In the genomic region with DNA sequence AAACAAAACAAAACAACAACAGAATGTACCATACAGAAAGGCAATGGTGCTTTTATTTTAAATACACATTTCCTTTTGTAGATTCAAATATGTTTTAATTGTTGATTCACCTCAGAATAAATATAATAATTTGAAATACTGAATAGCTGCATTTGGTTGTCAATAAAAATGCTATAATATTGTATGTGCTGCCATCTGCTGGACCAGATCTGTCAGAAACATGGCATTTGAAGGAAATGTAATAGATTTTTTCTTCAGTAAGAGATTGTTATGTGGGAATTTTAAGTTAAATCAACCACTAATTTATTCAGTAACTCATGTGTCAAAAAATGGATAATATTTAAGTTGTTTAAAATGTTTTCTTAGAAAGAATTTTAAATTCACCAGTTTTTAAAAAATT, we compare ENCODE assay signal across 10 mouse cellular contexts. TPM values are rescaled to one million over a fixed set of nuclear protein-coding genes. Genes with fewer than 3 reads are reported as not detected.
DNase-seq lines count a peak whose midpoint lies in the region; ATAC-seq and TF ChIP-seq lines count a peak whose summit lies in the region.
"Had no signal": no experiment of that assay in that cellular context is flagged by ENCODE, and none has a peak within 500 bp of the region (broad histone marks: within the 10 kb centered on the region; RNA-seq: fewer than 3 reads in every experiment).

No protein-coding gene starts in this region.

- TF ChIP-seq EP300 in lung, postnatal 0 days (IDR thresholded peaks at IDR 0.05), result no peak

- no peak overlapping the region for H3K9ac ChIP-seq in hindbrain, postnatal 0 days (replicated peaks; ENCODE audit: low read length)
- no peak overlapping the region for H3K9ac ChIP-seq in lung, postnatal 0 days (replicated peaks; ENCODE audit: low read depth)
- H3K9ac ChIP-seq: kidney, embryonic 15.5 days; limb, embryonic 13.5 days had no signal

- no peak for TF ChIP-seq POLR2A in thymus, adult 2 months (IDR thresholded peaks at IDR 0.05; ENCODE audit: control insufficient read depth, extremely low read depth, insufficient read depth, low read length, poor library complexity)

- H3K9me3 ChIP-seq in hindbrain, postnatal 0 days (ENCODE audit: low read length), result no peaks in the 10 kb centered on the region
- H3K9me3 ChIP-seq in hindbrain, embryonic 10.5 days, result no peaks in the 10 kb centered on the region
- H3K9me3 ChIP-seq in lung, postnatal 0 days (ENCODE audit: low read length), result no peaks in the 10 kb centered on the region
- H3K9me3 ChIP-seq: kidney, embryonic 15.5 days; limb, embryonic 13.5 days had no signal

- peak; percentile 53 for DNase-seq in hindbrain, postnatal 0 days (ENCODE audit: low spot score)
- no peak for DNase-seq in hindbrain, embryonic 10.5 days (ENCODE audit: low spot score)
- DNase-seq in lung, postnatal 0 days (ENCODE audit: low spot score), result peak; percentile 16
- no peak for DNase-seq in lung, postnatal 10 days
- DNase-seq in MEL-GATA-1-ER (ENCODE audit: extremely low read depth, low read depth), result peak; percentile 21
- peak; percentile 29 for DNase-seq in embryo, embryonic 10.5 days (ENCODE audit: low spot score)
- DNase-seq in thymus, adult 2 months, result no peak
- DNase-seq: thymus, adult 18-20 months had no signal

- H3K4me2 ChIP-seq in hindbrain, postnatal 0 days (ENCODE audit: low read depth, low read length), result no peak overlapping the region
- no peak overlapping the region for H3K4me2 ChIP-seq in lung, postnatal 0 days (replicated peaks; ENCODE audit: low read depth, low read length)
- H3K4me2 ChIP-seq: kidney, embryonic 15.5 days; limb, embryonic 13.5 days had no signal

- peak; percentile 48 for TF ChIP-seq CTCF in hindbrain, postnatal 0 days (IDR thresholded peaks at IDR 0.05; ENCODE audit: low read depth)
- peak; percentile 41 for TF ChIP-seq CTCF in lung, postnatal 0 days (IDR thresholded peaks at IDR 0.05)
- no peak for TF ChIP-seq CTCF in thymus, adult 2 months (IDR thresholded peaks at IDR 0.05; ENCODE audit: borderline replicate concordance, control insufficient read depth, extremely low read depth, insufficient read depth, low read length, poor library complexity)

- no peaks in the 10 kb centered on the region for H3K36me3 ChIP-seq in hindbrain, postnatal 0 days (ENCODE audit: insufficient read depth, low read length)
- no peaks in the 10 kb centered on the region for H3K36me3 ChIP-seq in hindbrain, embryonic 10.5 days
- H3K36me3 ChIP-seq in lung, postnatal 0 days (ENCODE audit: insufficient read depth, low read length), result no peaks in the 10 kb centered on the region
- H3K36me3 ChIP-seq in thymus, adult 2 months (ENCODE audit: control insufficient read depth, insufficient read depth, low read length), result no peaks in the 10 kb centered on the region
- H3K36me3 ChIP-seq: kidney, embryonic 15.5 days; limb, embryonic 13.5 days had no signal

- ATAC-seq in hindbrain, postnatal 0 days, result no peak
- no peak for ATAC-seq in lung, postnatal 0 days

- H3K27ac ChIP-seq in hindbrain, postnatal 0 days, result no peak overlapping the region
- H3K27ac ChIP-seq in hindbrain, embryonic 10.5 days, result no peak overlapping the region
- no peak overlapping the region for H3K27ac ChIP-seq in lung, postnatal 0 days (ENCODE audit: low read length)
- no peak overlapping the region for H3K27ac ChIP-seq in thymus, adult 2 months (ENCODE audit: control insufficient read depth, insufficient read depth, low read length)
- H3K27ac ChIP-seq: kidney, embryonic 15.5 days; limb, embryonic 13.5 days had no signal

- H3K4me3 ChIP-seq in hindbrain, postnatal 0 days (ENCODE audit: low read length), result no peak overlapping the region
- H3K4me3 ChIP-seq in hindbrain, embryonic 10.5 days, result no peak overlapping the region
- H3K4me3 ChIP-seq in lung, postnatal 0 days (ENCODE audit: low read depth, low read length), result no peak overlapping the region
- H3K4me3 ChIP-seq in thymus, adult 2 months (ENCODE audit: control insufficient read depth, insufficient read depth, low read length), result no peak overlapping the region
- H3K4me3 ChIP-seq: kidney, embryonic 15.5 days; limb, embryonic 13.5 days had no signal

- H3K27me3 ChIP-seq in hindbrain, postnatal 0 days (ENCODE audit: insufficient read depth, low read length), result no peaks in the 10 kb centered on the region
- H3K27me3 ChIP-seq in hindbrain, embryonic 10.5 days (ENCODE audit: insufficient read depth, poor library complexity, severe bottlenecking), result no peaks in the 10 kb centered on the region
- no peaks in the 10 kb centered on the region for H3K27me3 ChIP-seq in lung, postnatal 0 days (replicated peaks; ENCODE audit: insufficient read depth, low read length)
- no peaks in the 10 kb centered on the region for H3K27me3 ChIP-seq in thymus, adult 2 months (ENCODE audit: control insufficient read depth, insufficient read depth, low read length)
- H3K27me3 ChIP-seq: kidney, embryonic 15.5 days; limb, embryonic 13.5 days had no signal

- no peaks in the 10 kb centered on the region for H3K4me1 ChIP-seq in hindbrain, postnatal 0 days (ENCODE audit: insufficient read depth, low read length)
- H3K4me1 ChIP-seq in hindbrain, embryonic 10.5 days (replicated peaks), result no peaks in the 10 kb centered on the region
- no peaks in the 10 kb centered on the region for H3K4me1 ChIP-seq in lung, postnatal 0 days (ENCODE audit: insufficient read depth, low read depth, low read length)
- no peaks in the 10 kb centered on the region for H3K4me1 ChIP-seq in thymus, adult 2 months (replicated peaks; ENCODE audit: control insufficient read depth, insufficient read depth, low read length)
- H3K4me1 ChIP-seq: kidney, embryonic 15.5 days; limb, embryonic 13.5 days had no signal

RNA-seq across cellular contexts. Expression of gene Slitrk6, which starts 22.6 kb away (rescaled TPM):
- total RNA-seq in hindbrain, postnatal 0 days (2014; rRNA removed), result 5.1 TPM in 2 replicates
- 1.7 and 2.1 TPM in 2 replicates for polyA plus RNA-seq in hindbrain, postnatal 0 days (2015; fragmentation: Nextera tagmentation; extraction: Ambion mirVana)
- 3.2 and 6.6 TPM in 2 replicates for polyA plus RNA-seq in hindbrain, embryonic 10.5 days (2016; fragmentation: Nextera tagmentation; extraction: Ambion mirVana)
- 1.9 and 2.0 TPM in 2 replicates for polyA plus RNA-seq in lung, postnatal 0 days (2015; fragmentation: Nextera tagmentation; extraction: Ambion mirVana)
- polyA plus RNA-seq in thymus, adult 2 months (2012; rRNA removed), result 0.14 and 0.23 TPM in 2 replicates

Comparison
In these comparisons a context has a peak if more than half of its experiments do, and no peak if none do; other contexts are left out.
1. DNase-seq: peak in hindbrain, postnatal 0 days (single experiment), lung, postnatal 0 days (single experiment), MEL-GATA-1-ER (single experiment) and embryo, embryonic 10.5 days (single experiment); none in hindbrain, embryonic 10.5 days (single experiment), lung, postnatal 10 days (single experiment) and thymus, adult 2 months (single experiment).